Mouse (Mus musculus): ENCODE data around the gene Gngt2.
"Not testable (repeated sequence)": the region's sequence is repeated elsewhere in the genome, so short reads cannot be mapped to it uniquely, and the experiment has no call there.

Gngt2 gene

GRCm38 (mm10) chr11:95840694-95841497, 3.9 kb downstream of the Gngt2 start:
- DNase-seq (ENCODE audit: low spot score in 2 of 2): no peak

GRCm38 (mm10) chr11:95841498-95841830, 4.4 kb downstream of the Gngt2 start:
- DNase-seq (ENCODE audit: low spot score in 2 of 2): no peak

- no peak for DNase-seq (ENCODE audit: low spot score in 2 of 2)
Measured at GRCm38 (mm10) chr11:95842074-95842681, 5.2 kb downstream of the Gngt2 start, which contains the start of gene Abi3. Abi3 (minus strand) TSS chr11:95842476.

- DNase-seq (ENCODE audit: low spot score in 2 of 2): no peak
Measured at GRCm38 (mm10) chr11:95842953-95843352, 5.9 kb downstream of the Gngt2 start.

GRCm38 (mm10) chr11:95843421-95843950, 6.5 kb downstream of the Gngt2 start:
- no peak for DNase-seq (ENCODE audit: low spot score in 2 of 2)

GRCm38 (mm10) chr11:95844935-95845334, 7.9 kb downstream of the Gngt2 start:
- DNase-seq (ENCODE audit: low spot score in 2 of 2): no peak

- DNase-seq (ENCODE audit: low spot score in 2 of 2): no peak
Measured at GRCm38 (mm10) chr11:95850898-95851297, 13.9 kb downstream of the Gngt2 start.

GRCm38 (mm10) chr11:95853684-95854083, 16.7 kb downstream of the Gngt2 start:
- DNase-seq (ENCODE audit: low spot score in 2 of 2): peak; percentile 39 to 46

GRCm38 (mm10) chr11:95857306-95857705, 20.3 kb downstream of the Gngt2 start:
- DNase-seq (ENCODE audit: low spot score in 2 of 2): no peak

GRCm38 (mm10) chr11:95857716-95858527, 20.9 kb downstream of the Gngt2 start:
- DNase-seq (ENCODE audit: low spot score in 2 of 2): no peak

- peak; percentile 98 to 99 for DNase-seq (ENCODE audit: low spot score in 2 of 2)
Measured at GRCm38 (mm10) chr11:95858528-95859467, 21.8 kb downstream of the Gngt2 start.

GRCm38 (mm10) chr11:95859468-95859855, 22.4 kb downstream of the Gngt2 start:
- peak in 1 of 2 experiments; percentile 62 for DNase-seq (ENCODE audit: low spot score in 2 of 2)

GRCm38 (mm10) chr11:95860071-95860490, 23.1 kb downstream of the Gngt2 start:
- DNase-seq (ENCODE audit: low spot score in 2 of 2): no peak

GRCm38 (mm10) chr11:95861397-95861796, 24.4 kb downstream of the Gngt2 start:
- DNase-seq (ENCODE audit: low spot score in 2 of 2): no peak

GRCm38 (mm10) chr11:95869442-95869841, 32.4 kb downstream of the Gngt2 start:
- no peak for DNase-seq (ENCODE audit: low spot score in 2 of 2)

GRCm38 (mm10) chr11:95869918-95870470, 33.0 kb downstream of the Gngt2 start:
- DNase-seq (ENCODE audit: low spot score in 2 of 2): no peak

- DNase-seq (ENCODE audit: low spot score in 2 of 2): no peak
Measured at GRCm38 (mm10) chr11:95875804-95876203, 38.8 kb downstream of the Gngt2 start.

- peak; percentile 28 to 68 for DNase-seq (ENCODE audit: low spot score in 2 of 2)
Measured at GRCm38 (mm10) chr11:95876296-95876695, 39.3 kb downstream of the Gngt2 start.

- DNase-seq (ENCODE audit: low spot score in 2 of 2): not testable (repeated sequence)
Measured at GRCm38 (mm10) chr11:95879861-95880260, 42.8 kb downstream of the Gngt2 start.

GRCm38 (mm10) chr11:95890462-95891051, 53.5 kb downstream of the Gngt2 start:
- DNase-seq (ENCODE audit: low spot score in 2 of 2): no peak

All from right cerebral cortex, adult 2 months (tissue).